Comparison of ENCODE assay signal across 16 mouse cellular contexts in genomic region chr11:80475544-80475943, GRCm38 (mm10). TPM values are rescaled to one million over a fixed set of nuclear protein-coding genes. Genes with fewer than 3 reads are reported as not detected.
DNase-seq lines count a peak whose midpoint lies in the region; ATAC-seq lines count a peak whose summit lies in the region.
"Had no signal": no experiment of that assay in that cellular context is flagged by ENCODE, and none has a peak within 500 bp of the region (broad histone marks: within the 10 kb centered on the region; RNA-seq: fewer than 3 reads in every experiment).

No protein-coding gene starts in this region.

- H3K9me3 ChIP-seq in neural tube, embryonic 13.5 days = no peaks in the 10 kb centered on the region
- no peaks in the 10 kb centered on the region for H3K9me3 ChIP-seq in hindbrain, embryonic 10.5 days
- H3K9me3 ChIP-seq in limb, embryonic 12.5 days = no peaks in the 10 kb centered on the region
- H3K9me3 ChIP-seq in neural tube, embryonic 14.5 days (ENCODE audit: control insufficient read depth, low read length) = no peaks in the 10 kb centered on the region
- H3K9me3 ChIP-seq: heart, embryonic 12.5 days; limb, embryonic 15.5 days had no signal

- no peak for ATAC-seq in neural tube, embryonic 13.5 days (ENCODE audit: low read depth)
- no peak for ATAC-seq in limb, embryonic 12.5 days (ENCODE audit: insufficient number of reproducible peaks, insufficient read depth, low FRiP score, low TSS enrichment, low read depth)
- ATAC-seq in neural tube, embryonic 14.5 days (ENCODE audit: low read depth) = no peak
- ATAC-seq: Patski had no signal

- H3K36me3 ChIP-seq in neural tube, embryonic 13.5 days = peaks cover 51% of the 10 kb centered on the region
- H3K36me3 ChIP-seq in hindbrain, embryonic 10.5 days = peaks cover 68% of the 10 kb centered on the region
- H3K36me3 ChIP-seq in limb, embryonic 12.5 days = peaks cover 50% of the 10 kb centered on the region
- H3K36me3 ChIP-seq in neural tube, embryonic 14.5 days (ENCODE audit: control insufficient read depth, insufficient read depth, low read length) = peaks cover 10% of the 10 kb centered on the region; the same call in 1 of the 2 replicates

- H3K4me1 ChIP-seq in neural tube, embryonic 13.5 days (replicated peaks) = peaks cover 37% of the 10 kb centered on the region
- peaks cover 45% of the 10 kb centered on the region for H3K4me1 ChIP-seq in hindbrain, embryonic 10.5 days (replicated peaks)
- H3K4me1 ChIP-seq in limb, embryonic 12.5 days (replicated peaks) = peaks cover 34% of the 10 kb centered on the region
- H3K4me1 ChIP-seq in neural tube, embryonic 14.5 days (ENCODE audit: control insufficient read depth, insufficient read depth, low read length) = no peaks in the 10 kb centered on the region

- H3K27ac ChIP-seq in neural tube, embryonic 13.5 days (replicated peaks) = peak overlapping the region; percentile 99
- 0 out of 2 replicates have a peak overlapping the region, but pooled peaks have one; percentile 92 for H3K27ac ChIP-seq in hindbrain, embryonic 10.5 days
- H3K27ac ChIP-seq in limb, embryonic 12.5 days = 0 out of 2 replicates have a peak overlapping the region, but pooled peaks have one; percentile 75
- H3K27ac ChIP-seq in neural tube, embryonic 14.5 days (ENCODE audit: low read depth, low read length) = peak overlapping the region; percentile 94; the same call in 1 of the 2 replicates

- H3K27me3 ChIP-seq in neural tube, embryonic 13.5 days = peaks cover 13% of the 10 kb centered on the region
- H3K27me3 ChIP-seq in hindbrain, embryonic 10.5 days (ENCODE audit: insufficient read depth, poor library complexity, severe bottlenecking) = peaks cover 58% of the 10 kb centered on the region
- peaks cover 14% of the 10 kb centered on the region for H3K27me3 ChIP-seq in limb, embryonic 12.5 days
- H3K27me3 ChIP-seq in neural tube, embryonic 14.5 days (ENCODE audit: control insufficient read depth, insufficient read depth, low read length) = 0 out of 2 replicates have a peak, but pooled peaks cover 4% of the 10 kb centered on the region
- H3K27me3 ChIP-seq: limb, embryonic 15.5 days; Patski had no signal

- DNase-seq in neural tube, embryonic 10.5 days (ENCODE audit: extremely low spot score, low spot score) = no peak
- no peak for DNase-seq in hindbrain, embryonic 10.5 days (ENCODE audit: low spot score)
- no peak for DNase-seq in MN1 (ENCODE audit: low spot score)
- DNase-seq in gastrocnemius, adult 18-20 months (ENCODE audit: low spot score) = no peak
- DNase-seq in heart, adult 18-20 months = no peak
- DNase-seq: gastrocnemius, postnatal 14 days; heart, postnatal 4 days; kidney, adult 8-10 months; kidney, postnatal 4 days; thymus, postnatal 14 days had no signal

- 0 out of 2 replicates have a peak overlapping the region, but pooled peaks have one; percentile 78 for H3K4me2 ChIP-seq in neural tube, embryonic 13.5 days
- H3K4me2 ChIP-seq in limb, embryonic 12.5 days = no peak overlapping the region
- H3K4me2 ChIP-seq in neural tube, embryonic 14.5 days (ENCODE audit: low read depth, low read length) = no peak overlapping the region

- 79% methylated on average over 9 of the region's 9 CpGs for WGBS in neural tube, embryonic 13.5 days
- WGBS in hindbrain, embryonic 10.5 days = 81% methylated on average over 9 of the region's 9 CpGs
- 82% methylated on average over 9 of the region's 9 CpGs for WGBS in limb, embryonic 12.5 days
- WGBS in neural tube, embryonic 14.5 days = 88% methylated on average over 9 of the region's 9 CpGs

- peak overlapping the region; percentile 98; the same call in 1 of the 2 replicates for H3K9ac ChIP-seq in neural tube, embryonic 13.5 days
- H3K9ac ChIP-seq in limb, embryonic 12.5 days (replicated peaks) = no peak overlapping the region
- H3K9ac ChIP-seq in neural tube, embryonic 14.5 days (replicated peaks; ENCODE audit: low read depth, low read length) = no peak overlapping the region

- no peak overlapping the region for H3K4me3 ChIP-seq in neural tube, embryonic 13.5 days
- 0 out of 2 replicates have a peak overlapping the region, but pooled peaks have one; percentile 68 for H3K4me3 ChIP-seq in hindbrain, embryonic 10.5 days
- H3K4me3 ChIP-seq in limb, embryonic 12.5 days (replicated peaks) = 0 out of 2 replicates have a peak overlapping the region, but pooled peaks have one; percentile 70
- H3K4me3 ChIP-seq in neural tube, embryonic 14.5 days (ENCODE audit: low read depth, low read length) = no peak overlapping the region

RNA-seq across cellular contexts. Expression of gene Cdk5r1, which starts 1.3 kb away (rescaled TPM):
- polyA plus RNA-seq in neural tube, embryonic 13.5 days (2015; fragmentation: Nextera tagmentation; extraction: Ambion mirVana) = 87.8 and 95.6 TPM in 2 replicates
- 7.0 and 18.0 TPM in 2 replicates for polyA plus RNA-seq in hindbrain, embryonic 10.5 days (2016; fragmentation: Nextera tagmentation; extraction: Ambion mirVana)
- 4.7 and 4.8 TPM in 2 replicates for polyA plus RNA-seq in limb, embryonic 12.5 days (2016; fragmentation: Nextera tagmentation; extraction: Ambion mirVana)
- polyA plus RNA-seq in neural tube, embryonic 14.5 days (2014; fragmentation: Nextera tagmentation; extraction: Ambion mirVana) = 83.1 and 84.0 TPM in 2 replicates
- total RNA-seq in gastrocnemius, adult 18-20 months (2021) = under 1 TPM; 0.25 to 0.59 TPM
- total RNA-seq in heart, adult 18-20 months (2021) = under 1 TPM; 0.45 to 0.59 TPM

RNA-seq across cellular contexts. Expression of gene Psmd11, which starts 47.1 kb away (rescaled TPM):
- polyA plus RNA-seq in neural tube, embryonic 13.5 days (2015; fragmentation: Nextera tagmentation; extraction: Ambion mirVana) = 293 and 304 TPM in 2 replicates
- polyA plus RNA-seq in hindbrain, embryonic 10.5 days (2016; fragmentation: Nextera tagmentation; extraction: Ambion mirVana) = 344 and 387 TPM in 2 replicates
- polyA plus RNA-seq in limb, embryonic 12.5 days (2016; fragmentation: Nextera tagmentation; extraction: Ambion mirVana) = 313 and 325 TPM in 2 replicates
- 255 and 303 TPM in 2 replicates for polyA plus RNA-seq in neural tube, embryonic 14.5 days (2014; fragmentation: Nextera tagmentation; extraction: Ambion mirVana)
- total RNA-seq in gastrocnemius, adult 18-20 months (2021) = 100 to 1,000 TPM; 147 to 154 TPM
- total RNA-seq in heart, adult 18-20 months (2021) = 100 to 1,000 TPM; 112 to 113 TPM

Comparison
In these comparisons a context has a peak if more than half of its experiments do, and no peak if none do; other contexts are left out.
1. H3K4me3 ChIP-seq: peak in hindbrain, embryonic 10.5 days (single experiment) and limb, embryonic 12.5 days (single experiment); none in neural tube, embryonic 13.5 days (single experiment) and neural tube, embryonic 14.5 days (single experiment).
2. Peak in every context shown above with its lines, with median percentiles within 50 percentile points of each other: H3K27ac ChIP-seq.